Mouse (Mus musculus) right cerebral cortex, adult 2 months (tissue): ENCODE results near the gene C1qtnf7.
A peak's percentile ranks its signal among the peaks of the same experiment; 100 is the strongest.

Source experiments
- DNase-seq, 2 experiments: peaks; one replicate each; pipeline ENCODE4 v3.0.0; 2021 to 2022; ENCODE audit warnings: low spot score in 2 of 2

C1qtnf7 gene

DNA sequence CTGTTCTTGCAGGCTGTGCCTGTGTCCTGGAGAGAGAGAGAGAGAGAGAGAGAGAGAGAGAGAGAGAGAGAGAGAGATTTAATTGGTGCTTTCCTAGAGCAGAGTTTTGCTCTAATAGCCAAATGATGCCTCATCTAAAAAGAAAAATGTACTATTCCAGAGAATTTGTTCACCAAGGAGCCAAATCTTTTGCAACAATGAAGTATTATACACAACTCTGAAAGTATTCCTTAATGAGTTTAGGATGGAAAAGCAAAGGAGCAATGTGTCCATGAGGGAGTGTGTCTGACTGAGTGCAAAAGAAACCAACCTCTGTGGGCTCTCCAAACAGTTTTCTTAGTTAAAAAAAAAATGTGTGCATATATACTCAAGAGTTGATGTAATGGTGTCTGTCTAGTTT lies 24.5 kb downstream of the C1qtnf7 start:
- DNase-seq, result no peak

- no peak for DNase-seq
These were observed 26.2 kb downstream of the C1qtnf7 start for GRCm38 (mm10) chr5:43541492-43541891.

GRCm38 (mm10) chr5:43542246-43542845 lies 27.0 kb downstream of the C1qtnf7 start:
- peak; percentile 42 to 69 for DNase-seq

- DNase-seq, result no peak
These were observed 34.6 kb downstream of the C1qtnf7 start for GRCm38 (mm10) chr5:43549951-43550350.

DNA sequence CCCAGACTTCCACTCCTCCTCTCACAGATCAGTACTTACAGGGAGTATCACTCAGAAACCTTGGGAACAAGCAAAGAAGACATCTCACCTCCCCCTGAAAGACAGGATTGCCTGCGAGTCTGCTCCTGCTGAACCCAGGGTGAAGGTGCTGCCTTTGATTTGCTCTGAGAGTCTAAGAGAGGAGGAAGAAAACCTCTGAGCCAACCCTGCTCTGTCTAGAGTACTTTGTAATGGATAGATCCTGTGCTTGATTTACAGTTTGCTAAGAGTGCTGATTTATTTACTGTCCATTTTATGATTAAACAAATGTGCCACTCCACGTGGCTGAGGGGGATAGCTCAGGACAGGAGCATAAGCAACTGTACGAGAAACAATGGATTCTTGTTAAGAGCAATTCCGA lies 35.1 kb downstream of the C1qtnf7 start:
- no peak for DNase-seq

DNA sequence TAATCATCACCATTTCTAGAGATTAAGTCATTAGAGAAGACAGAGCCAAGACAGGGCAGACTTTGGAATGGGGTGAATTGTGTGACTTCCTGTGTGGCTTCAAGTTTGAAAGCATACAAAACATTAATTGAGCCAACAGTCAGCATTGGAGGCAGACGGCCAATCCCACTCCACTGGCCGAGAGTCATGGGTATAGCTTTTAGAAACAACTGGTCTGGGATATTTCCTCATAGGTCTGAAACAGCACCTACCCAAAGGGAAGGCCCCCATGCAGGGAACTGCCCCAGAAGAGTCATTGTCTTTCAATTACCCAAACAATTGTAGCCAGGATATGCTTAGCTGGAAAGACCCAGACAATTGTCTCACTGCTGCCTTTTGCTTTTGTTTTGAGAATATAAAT lies 39.5 kb downstream of the C1qtnf7 start:
- DNase-seq, result no peak

- no peak for DNase-seq
These were observed 40.1 kb downstream of the C1qtnf7 start for GRCm38 (mm10) chr5:43555406-43555805.

GRCm38 (mm10) chr5:43557436-43557835 lies 42.1 kb downstream of the C1qtnf7 start:
- peak; percentile 5 to 8 for DNase-seq

DNA sequence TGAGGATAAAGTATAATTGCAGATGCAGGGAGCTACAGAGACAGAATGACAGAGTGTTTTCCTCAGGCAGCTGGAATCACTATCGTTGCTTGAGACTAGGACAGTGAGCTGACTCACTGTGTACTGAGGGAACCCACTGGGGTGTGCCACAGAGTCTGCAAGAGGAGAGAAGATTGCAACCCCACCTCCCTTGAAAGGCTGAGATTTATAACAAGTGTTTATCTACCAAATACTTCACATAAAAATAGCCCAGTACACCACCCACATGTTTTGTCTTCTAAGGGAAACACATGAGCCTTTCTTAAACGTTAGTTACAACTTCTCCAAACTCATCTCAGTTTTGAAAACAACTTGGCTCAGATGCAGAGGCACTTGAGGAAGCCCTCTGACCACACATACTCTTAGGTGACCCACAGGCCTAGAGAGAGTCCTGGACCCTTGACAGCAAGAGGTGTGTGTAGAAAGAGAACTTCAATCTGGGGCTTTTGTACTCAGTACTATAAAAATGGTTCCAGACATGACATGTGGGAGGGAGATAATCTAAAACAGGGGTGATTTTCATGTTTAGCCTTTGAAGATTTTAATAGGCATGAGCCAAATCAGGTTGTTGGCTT lies 46.4 kb downstream of the C1qtnf7 start:
- DNase-seq, result peak; percentile 17 to 31

DNA sequence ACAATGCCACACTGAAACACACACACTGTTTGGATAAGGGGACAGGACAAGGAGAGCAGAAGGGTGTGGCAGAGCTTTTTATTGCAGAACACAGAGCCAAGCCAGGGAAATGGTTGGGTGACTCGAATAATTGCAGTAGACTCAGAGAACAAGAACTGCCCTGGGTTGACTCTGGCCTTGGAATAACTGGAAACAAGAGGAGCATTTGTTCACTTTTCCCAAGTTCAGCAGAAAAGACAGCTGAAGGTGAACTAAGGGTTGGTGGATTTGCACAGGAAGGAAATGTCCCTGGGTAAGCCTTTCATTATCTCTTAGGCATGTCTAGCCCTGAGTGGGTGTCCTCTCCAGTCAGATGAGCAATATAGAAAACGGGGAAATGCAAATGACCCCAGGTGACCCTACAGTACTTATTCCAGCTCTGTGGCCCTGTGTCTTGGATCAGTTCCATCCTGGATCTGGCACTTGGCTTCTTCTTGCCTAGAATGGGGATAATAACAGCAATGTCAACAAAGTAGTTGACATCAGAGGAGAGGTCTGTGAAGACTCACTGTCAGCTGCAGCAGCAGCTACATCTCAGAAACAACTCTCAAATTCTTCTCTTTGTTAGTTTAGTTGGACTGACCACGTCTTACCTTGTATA lies 54.5 kb downstream of the C1qtnf7 start:
- no peak for DNase-seq

DNA sequence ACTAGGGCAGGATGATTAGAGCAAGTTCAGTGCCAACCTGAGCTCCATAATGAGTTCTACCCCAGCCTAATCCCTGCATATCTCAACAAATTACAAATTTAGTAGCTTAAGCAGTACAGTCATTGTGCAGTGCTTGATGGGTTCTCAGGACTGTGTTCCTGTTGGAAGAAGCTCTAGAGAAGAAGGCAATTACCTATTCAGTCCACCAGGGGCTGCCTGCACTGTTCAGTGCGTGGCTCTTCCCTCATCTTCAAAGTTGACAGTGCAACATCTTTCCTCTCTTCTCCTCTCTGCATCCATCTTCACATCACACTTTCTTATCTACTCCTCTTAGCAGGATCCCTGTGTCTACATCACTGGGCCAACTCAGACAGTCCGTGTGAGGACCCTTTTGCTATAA lies 67.5 kb downstream of the C1qtnf7 start:
- DNase-seq, result peak; percentile 9 to 19

DNA sequence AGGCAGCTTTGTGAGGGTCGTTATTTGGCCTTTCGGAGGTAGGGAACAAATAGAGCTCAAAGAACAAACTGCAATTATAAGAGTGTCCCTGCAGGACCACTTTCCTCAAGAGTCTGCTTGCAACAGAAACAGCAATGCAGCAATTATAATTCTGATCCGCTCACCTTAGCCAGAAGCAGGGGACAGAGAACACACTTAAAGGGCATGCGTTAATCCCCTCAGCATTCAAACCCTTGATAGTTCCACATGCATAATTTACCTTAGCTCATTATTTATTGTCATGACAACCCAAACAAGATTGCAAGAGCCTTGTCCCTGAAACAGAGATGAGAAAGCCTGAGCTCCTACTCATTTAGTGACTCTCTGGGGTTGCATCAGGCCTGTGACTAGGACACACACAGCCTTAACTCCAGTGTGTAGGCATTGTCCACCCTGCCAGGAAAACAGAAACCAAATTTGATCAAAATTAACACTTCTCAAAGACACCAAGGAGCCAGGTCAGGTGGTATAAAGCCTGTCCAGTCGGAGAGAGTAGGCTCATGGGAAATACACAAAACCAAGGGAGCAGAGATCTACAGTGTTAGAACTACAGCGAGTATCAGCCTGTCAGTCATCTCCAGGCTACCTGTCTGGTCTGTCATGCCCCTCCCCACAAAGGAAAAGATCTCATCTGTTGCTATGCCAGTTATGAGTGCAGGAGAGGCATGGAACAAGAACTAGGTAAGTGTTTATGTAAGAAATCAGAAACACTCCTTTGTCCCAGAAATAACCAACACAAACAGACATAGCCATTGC lies 68.2 kb downstream of the C1qtnf7 start:
- DNase-seq, result no peak

DNA sequence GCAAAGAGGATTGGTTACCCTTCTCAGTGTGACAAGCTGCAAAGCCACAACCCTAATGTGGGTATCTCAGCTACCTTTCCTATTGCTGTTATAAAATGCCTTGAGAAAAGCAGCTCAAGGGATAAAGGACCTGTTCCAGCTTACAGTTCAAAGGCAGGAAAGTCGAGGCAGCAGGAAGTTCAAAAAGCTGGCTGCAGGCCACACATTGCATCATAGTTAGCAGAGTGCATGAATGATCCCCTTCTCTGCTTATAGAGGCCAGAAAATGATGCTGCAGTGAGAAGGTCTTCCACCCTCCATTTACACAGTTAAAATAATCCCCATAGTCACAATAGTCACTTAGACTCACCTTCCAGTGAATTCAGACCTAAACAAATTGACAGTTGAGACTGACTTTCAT lies 69.1 kb downstream of the C1qtnf7 start:
- no peak for DNase-seq

DNA sequence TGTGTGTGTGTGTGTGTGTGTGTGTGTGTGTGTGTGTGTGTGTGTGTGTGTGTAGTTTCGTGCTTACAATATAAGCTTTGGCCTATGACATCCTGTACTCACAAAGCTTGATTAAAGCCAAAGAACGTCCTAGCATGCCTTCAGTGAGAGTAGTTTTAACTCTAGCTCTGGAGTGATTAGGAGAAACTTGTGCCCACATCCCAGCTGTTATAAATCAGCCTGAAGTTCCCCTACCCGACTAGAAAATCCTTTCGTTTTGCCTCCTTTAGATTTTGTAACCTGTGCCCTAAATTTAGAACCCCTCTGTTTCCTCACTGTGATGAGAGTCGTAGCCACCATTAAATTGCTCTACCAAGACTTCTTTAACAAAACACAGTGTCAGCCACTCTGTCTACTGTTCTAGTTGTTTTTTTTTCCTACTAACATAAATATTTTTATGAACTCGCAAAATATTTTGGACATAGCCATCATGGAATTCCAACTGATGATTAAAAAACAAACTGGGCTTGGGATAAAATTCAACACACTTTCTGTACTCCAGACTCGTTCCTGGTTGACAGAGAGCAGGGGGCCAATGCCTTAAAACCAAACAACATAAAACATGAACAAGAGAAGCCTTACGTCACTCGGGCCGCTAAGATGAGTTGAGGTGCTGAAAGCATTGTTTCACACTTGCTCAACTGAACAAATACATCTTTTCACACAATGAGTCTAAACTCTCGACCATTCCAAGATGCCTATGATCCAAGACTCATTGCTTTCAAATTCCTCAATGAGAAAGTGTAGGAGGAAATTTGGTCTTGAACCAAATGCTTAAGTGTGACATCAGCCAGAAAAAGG lies 70.3 kb downstream of the C1qtnf7 start:
- DNase-seq, result no peak

- DNase-seq, result no peak
These were observed 73.6 kb downstream of the C1qtnf7 start for GRCm38 (mm10) chr5:43588791-43589439.

DNA sequence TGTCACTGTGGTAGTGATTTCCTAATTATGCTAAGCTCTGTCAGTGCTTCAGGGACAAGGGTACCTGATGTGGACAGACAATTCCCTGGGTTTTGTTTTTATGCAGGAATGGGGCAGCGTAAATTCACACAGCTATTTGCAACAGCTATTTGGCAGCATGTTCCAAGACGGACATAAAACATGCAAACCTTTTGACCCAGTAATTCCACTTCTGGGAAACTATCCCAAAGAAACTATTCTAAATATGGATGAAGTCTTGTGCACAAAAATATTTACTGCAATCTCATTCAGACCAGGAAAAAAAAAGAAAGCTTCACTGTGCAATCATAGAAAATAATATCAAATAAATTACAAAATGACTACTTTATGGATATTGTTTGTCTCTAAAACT lies 74.1 kb downstream of the C1qtnf7 start:
- DNase-seq, result no peak

DNA sequence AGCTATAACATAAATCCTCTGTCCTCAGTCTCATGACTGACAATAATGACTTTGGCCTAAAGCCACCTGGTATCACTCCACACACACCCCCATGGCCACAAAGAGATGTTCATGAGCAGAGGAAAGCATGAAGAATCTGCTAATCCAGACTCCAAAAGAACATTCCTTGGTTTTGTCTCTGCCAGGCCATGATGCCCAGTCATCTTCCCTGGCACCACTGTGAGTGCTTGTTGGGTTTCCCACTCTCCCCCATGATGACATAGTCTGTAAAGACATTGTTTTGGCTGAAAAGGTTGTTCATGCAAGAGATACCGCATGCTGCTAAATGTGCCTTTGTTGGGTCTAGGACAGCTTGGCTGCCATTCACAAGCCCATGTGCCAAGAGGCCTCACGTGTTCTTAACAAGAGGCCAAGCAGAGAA lies 75.0 kb downstream of the C1qtnf7 start:
- no peak for DNase-seq

DNA sequence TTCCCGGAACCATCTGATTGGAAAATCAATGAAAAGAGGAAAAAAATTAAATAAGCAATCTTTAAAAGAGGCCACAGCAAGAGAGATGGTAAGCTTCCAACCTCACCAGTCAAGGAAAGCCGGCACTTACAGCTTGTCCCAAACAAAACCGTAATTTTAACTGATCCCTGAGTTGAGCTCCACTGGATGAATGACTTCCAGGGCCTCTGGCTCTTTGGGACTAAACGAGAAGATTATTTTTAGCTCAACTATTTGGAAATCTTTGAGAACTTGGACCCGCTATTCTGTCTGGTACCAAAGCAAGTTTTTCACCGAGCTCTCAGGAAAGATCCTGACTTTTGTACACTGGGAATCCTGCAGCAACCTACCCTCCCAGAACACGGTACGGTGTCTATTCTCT lies 86.3 kb downstream of the C1qtnf7 start:
- DNase-seq, result no peak

DNA sequence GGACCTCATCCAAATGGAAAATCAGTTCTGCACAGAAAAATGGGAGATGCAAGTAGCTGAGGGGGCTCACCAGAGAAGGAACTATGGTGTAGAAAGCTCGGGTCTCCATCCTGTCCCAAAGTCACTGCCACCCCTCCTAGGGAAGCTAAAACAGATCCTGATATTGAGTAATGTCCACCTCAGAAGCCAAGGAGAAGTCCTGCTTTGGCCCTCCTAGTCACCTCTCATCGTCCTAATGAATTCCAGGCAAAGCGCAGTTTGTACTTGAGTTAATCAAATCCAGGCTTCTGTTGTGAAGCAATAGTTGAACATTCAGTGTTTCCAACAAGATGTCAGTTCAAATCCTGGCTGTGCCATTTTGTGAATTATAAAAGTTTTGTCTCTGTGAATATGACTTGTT lies 87.2 kb downstream of the C1qtnf7 start:
- no peak for DNase-seq

- DNase-seq, result no peak
These were observed 88.2 kb downstream of the C1qtnf7 start for GRCm38 (mm10) chr5:43603559-43603958.

- no peak for DNase-seq
These were observed 92.7 kb downstream of the C1qtnf7 start for GRCm38 (mm10) chr5:43608073-43608472.
